Mouse (Mus musculus) testis, postnatal 14 days (tissue): ENCODE data around the gene Fam198a.
A peak's percentile ranks its signal among the peaks of the same experiment; 100 is the strongest.

Source experiments
- DNase-seq: peaks from one replicate; pipeline ENCODE4 v3.0.0; 2021; ENCODE audit warnings: low spot score

The Fam198a gene

GRCm38 (mm10) chr9:121950418-121951113, at the start of gene Fam198a:
TSS of gene Fam198a (plus strand) at chr9:121950988.
- DNase-seq, result peak; percentile 74

- no peak for DNase-seq
Measured at GRCm38 (mm10) chr9:121901710-121902700, 48.8 kb upstream of the Fam198a start.

- no peak for DNase-seq
Measured at GRCm38 (mm10) chr9:121903476-121904305, 47.1 kb upstream of the Fam198a start.

GRCm38 (mm10) chr9:121904319-121904718, 46.5 kb upstream of the Fam198a start:
- no peak for DNase-seq

DNA sequence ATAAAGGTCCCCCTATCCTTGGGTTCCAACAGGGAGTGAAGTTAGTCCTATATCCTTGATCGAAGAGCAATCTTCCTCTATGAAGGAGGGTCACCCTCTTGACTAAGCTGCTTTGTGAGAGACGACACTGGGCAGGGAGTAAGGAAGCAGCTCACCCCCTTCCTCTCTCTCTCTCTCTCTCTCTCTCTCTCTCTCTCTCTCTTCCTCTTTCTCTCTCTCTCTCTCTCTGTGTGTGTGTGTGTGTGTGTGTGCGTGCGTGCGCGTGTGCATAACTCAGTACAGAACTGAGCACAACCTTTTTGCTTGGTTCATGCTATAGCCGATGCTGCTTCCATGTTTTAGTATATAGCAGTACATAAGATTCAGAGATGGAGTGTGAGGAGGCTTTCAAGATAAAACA, 45.8 kb upstream of the Fam198a start:
- no peak for DNase-seq

GRCm38 (mm10) chr9:121905556-121906185, 45.1 kb upstream of the Fam198a start:
- no peak for DNase-seq

GRCm38 (mm10) chr9:121906456-121906855, 44.3 kb upstream of the Fam198a start:
- no peak for DNase-seq

GRCm38 (mm10) chr9:121907356-121908070, 43.3 kb upstream of the Fam198a start:
- no peak for DNase-seq

DNA sequence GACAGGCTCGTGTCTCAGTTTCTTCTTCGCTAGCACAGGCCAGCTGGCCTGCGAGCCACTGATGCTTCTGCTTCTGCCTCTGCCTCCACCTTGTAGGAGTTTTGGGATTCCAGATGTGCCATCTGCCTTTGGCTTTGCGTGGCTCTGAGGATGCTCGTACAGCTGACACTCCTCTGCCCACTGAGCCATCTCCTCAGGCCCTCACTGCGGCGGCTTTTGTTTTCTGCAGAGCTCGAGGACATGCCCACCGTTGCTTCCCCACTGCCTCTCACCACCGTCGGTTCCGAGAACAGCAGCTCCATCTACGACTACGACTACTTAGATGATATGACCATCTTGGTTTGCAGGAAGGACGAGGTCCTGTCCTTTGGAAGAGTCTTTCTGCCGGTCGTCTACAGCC, 42.5 kb upstream of the Fam198a start:
- no peak for DNase-seq

DNA sequence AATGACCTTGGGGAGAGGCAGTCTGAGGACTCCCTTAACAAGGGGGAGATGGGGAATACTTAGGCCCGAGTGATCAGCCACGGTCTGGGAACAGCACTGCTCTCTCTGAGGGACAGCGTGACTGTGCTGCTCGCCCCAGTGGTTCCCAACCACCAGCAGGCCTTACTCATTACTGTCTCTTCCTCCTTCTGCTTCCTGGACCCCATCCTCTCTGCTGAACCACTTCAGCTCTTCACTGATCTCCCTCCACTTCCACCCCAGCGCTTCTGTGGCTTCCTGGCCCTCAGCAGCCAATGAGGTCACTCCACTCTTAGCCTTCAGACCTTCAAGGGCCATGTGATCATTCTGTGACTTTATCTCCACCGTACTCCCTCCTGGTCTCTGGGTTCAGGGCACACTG, 41.2 kb upstream of the Fam198a start:
- DNase-seq, result no peak

DNA sequence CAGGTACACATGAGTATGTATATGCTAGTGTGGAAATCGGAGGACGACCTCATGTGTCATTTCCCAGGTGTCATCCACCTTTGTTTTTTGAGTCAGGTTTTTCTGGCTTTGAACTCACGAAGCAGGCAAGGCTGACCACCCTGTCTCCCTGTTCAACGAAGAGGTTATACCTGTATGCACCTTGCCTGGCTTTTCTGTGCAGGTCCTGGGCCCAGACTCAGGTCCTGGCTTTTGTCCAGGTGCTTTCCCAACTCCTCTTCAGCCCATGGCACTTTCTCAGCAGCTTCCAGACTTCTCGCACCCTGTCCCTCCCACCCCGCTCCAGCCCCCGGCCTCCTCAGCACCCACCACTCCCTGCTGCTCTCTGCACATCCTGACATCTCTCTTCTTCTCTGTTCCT, 39.6 kb upstream of the Fam198a start:
- DNase-seq, result no peak

DNA sequence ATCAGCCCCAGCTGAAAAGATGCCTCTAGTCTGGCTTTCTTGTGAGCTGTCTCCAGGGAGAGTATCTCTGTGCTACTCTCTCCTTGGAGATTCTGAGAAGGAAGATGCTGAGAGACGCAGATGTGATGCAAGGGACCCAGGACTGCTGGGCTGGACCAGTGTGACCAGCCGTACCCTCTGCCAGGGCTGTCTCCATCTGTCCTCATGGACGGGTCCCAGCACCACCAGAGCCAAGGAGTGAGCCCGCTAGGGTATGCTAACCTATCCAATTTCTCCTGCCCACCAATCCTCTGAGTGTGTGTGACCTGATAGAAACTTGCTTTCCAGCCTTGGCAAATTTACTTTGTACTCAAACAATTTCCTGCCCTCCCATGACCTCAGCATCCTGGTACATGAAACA, 38.0 kb upstream of the Fam198a start:
- no peak for DNase-seq

GRCm38 (mm10) chr9:121914226-121914757, 36.5 kb upstream of the Fam198a start:
- DNase-seq, result no peak

GRCm38 (mm10) chr9:121915056-121915455, 35.7 kb upstream of the Fam198a start:
- no peak for DNase-seq

DNA sequence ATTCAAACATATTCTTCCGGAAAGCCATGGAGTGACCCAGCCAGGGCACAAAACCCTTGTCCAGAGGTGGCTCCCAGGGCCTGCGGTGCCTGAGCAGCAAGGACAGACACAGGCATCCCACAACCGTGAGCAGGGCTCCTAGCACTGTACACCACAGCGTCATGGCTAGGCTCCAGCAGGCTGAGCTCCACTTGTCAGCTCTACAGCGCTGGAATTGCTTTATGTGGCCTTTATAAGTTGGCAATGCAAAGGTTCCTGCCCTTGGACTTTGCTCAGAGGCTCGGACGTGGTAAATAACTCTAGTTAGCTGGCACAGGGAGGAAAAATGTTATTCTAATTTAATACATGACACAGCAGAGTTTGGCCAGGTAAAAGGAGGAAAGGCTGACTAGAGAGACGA, 34.7 kb upstream of the Fam198a start, which contains the start of gene Cyp8b1:
TSS of gene Cyp8b1 (minus strand) at position 204 of the 400 bp plus-strand sequence.
- no peak for DNase-seq

GRCm38 (mm10) chr9:121919027-121919501, 31.7 kb upstream of the Fam198a start:
- DNase-seq, result no peak

DNA sequence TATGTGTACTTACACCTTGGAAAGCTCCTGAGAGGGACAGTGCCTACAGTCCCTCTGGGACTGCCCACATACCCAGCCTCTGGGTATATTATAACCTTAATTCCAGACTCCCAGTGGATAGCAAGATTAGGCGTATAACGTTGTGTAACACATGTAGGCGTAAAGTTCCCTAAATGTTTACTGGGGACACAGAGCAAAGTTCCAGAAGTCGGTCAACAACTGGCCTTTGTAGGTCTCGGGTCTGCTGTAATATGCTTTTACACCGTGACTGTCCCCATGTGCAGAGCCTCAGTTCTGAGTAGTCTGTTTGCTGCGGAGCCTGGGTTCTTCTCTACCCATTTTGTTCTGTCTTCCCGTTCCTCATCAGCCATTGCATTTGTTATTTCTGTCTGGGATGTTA, 27.3 kb upstream of the Fam198a start:
- no peak for DNase-seq

DNA sequence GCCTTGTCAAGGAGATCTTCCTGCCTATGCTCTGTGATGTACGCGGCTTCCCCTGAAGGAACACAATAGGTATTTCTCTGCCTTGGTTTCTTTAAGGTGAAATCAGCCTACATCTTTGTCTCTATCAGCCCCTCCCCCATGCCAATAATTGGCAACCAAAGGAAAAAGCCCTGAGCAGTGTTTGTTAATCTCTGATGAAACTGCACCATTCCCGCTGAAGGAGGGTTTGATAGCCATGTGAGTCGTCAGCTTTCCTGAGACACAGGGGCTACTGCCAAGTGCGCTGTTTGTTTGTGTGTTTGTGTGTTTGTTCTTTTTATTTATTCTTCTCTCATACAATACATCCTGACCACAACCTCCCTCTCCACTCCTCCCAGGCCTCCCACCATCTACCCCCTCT, 26.9 kb upstream of the Fam198a start:
- no peak for DNase-seq

DNA sequence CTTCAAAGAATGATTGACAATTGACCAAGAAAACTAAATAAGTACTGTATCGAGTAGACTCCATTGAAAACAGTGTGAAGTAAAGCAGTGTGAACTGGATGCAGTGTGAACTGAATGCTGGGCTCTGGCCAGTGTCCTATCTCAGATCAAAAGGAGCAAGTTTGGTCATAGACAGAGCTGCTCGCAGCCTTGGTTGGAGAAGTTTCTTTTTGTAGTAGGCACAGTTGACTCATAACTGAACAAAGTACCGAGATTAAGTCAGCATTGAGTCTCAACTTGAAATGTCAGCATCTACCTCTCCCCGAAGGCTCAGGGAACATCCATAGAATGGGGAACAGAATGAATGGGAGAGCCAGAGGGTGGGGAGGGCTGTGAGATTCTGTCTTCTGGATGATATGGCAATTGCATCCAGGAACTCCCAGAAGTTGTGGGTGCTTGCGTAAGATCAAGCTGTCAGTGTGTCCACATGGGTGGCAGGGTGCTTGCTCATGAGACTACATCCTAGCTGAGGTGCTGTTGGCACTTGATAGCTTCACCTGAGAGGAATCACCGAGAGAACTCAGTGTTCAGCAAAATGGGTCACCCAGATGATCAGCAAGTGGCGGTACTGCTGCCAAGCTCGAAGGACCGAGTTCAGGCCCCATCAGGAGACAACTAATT, 25.8 kb upstream of the Fam198a start:
- DNase-seq, result no peak

GRCm38 (mm10) chr9:121925959-121926358, 24.8 kb upstream of the Fam198a start:
- DNase-seq, result no peak
